Mouse (Mus musculus): ENCODE results near the gene Nabp1. TPM values are rescaled to one million over a fixed set of nuclear protein-coding genes. Genes with fewer than 3 reads are reported as not detected.

Gene Nabp1
- polyA plus RNA-seq, 1 experiment from 2014 or later, result 23.0 TPM

Other genes with a start within 250 kb of the Nabp1 start
- 91.8 and 97.7 TPM in 2 replicates for gene Cavin2, start 189.3 kb downstream of the Nabp1 start, polyA plus RNA-seq (2015; fragmentation: Nextera tagmentation; extraction: Ambion mirVana)